In the genomic region with DNA sequence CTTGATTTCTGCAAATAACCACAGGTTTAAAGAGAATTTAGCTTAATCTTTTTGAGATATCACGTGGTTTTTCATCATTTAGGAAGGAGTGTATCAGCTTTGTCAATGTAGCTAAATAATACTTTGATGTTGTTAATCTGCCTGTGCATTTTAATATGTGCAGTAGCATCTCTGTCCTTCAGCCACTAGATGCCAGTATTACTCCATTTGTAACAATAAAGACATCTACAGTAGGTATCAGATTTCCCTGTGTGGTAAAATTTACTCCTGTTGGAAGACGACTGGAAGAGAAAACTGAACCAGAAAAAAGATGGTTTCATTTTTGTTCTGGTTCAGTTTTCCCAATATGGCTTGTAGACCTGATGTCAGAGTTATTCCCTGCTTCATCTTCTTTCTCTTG, we compare ENCODE assay signal across 10 mouse cellular contexts. TPM values are rescaled to one million over a fixed set of nuclear protein-coding genes. Genes with fewer than 3 reads are reported as not detected.
DNase-seq lines count a peak whose midpoint lies in the region; ATAC-seq and TF ChIP-seq lines count a peak whose summit lies in the region.
"Had no signal": no experiment of that assay in that cellular context is flagged by ENCODE, and none has a peak within 500 bp of the region (broad histone marks: within the 10 kb centered on the region; RNA-seq: fewer than 3 reads in every experiment).

No protein-coding gene starts in this region.

- ATAC-seq in megakaryocyte-erythroid progenitor cell, adult 5-6 weeks (replicated peaks; ENCODE audit: low FRiP score, low TSS enrichment, poor library complexity, severe bottlenecking), result 0 out of 2 replicates have a peak, but pooled peaks have one; percentile 50
- ATAC-seq in kidney, embryonic 15.5 days (replicated peaks; ENCODE audit: low FRiP score), result no peak

- intact Hi-C loops in gastrocnemius, adult 2 months (cut with DNase I), result loop anchor here (2.0 to 10.0 kb wide), 2 partner anchors 329 to 571 kb away; no protein-coding TSS in a partner anchor

- no peak overlapping the region for H3K27ac ChIP-seq in gastrocnemius, adult 2 months
- no peak overlapping the region for H3K27ac ChIP-seq in kidney, embryonic 15.5 days
- H3K27ac ChIP-seq: embryonic facial prominence, embryonic 13.5 days had no signal

- no peaks in the 10 kb centered on the region for H3K4me1 ChIP-seq in kidney, embryonic 15.5 days
- H3K4me1 ChIP-seq: embryonic facial prominence, embryonic 13.5 days had no signal

- WGBS in kidney, embryonic 15.5 days, result 35% methylated on average over 2 of the region's 2 CpGs

- H3K9me3 ChIP-seq in kidney, embryonic 15.5 days (replicated peaks), result no peaks in the 10 kb centered on the region
- H3K9me3 ChIP-seq: embryonic facial prominence, embryonic 13.5 days; G1E had no signal

- peak; percentile 71 for TF ChIP-seq CTCF in gastrocnemius, adult 2 months (IDR thresholded peaks at IDR 0.05)

- H3K36me3 ChIP-seq in kidney, embryonic 15.5 days, result peaks cover 67% of the 10 kb centered on the region

- no peak overlapping the region for H3K9ac ChIP-seq in kidney, embryonic 15.5 days
- H3K9ac ChIP-seq: embryonic facial prominence, embryonic 13.5 days had no signal

- no peak for DNase-seq in gastrocnemius, adult 2 months
- DNase-seq in gastrocnemius, postnatal 25 days, result no peak
- peak; percentile 75 for DNase-seq in 3T3-L1 (ENCODE audit: low read depth, low spot score)
- DNase-seq in adipocyte (ENCODE audit: low spot score), result peak; percentile 53
- no peak for DNase-seq in layer of hippocampus, adult 9-11 months
- DNase-seq in yolk sac, embryonic 10.5 days (ENCODE audit: low spot score), result no peak

- no peak overlapping the region for H3K4me2 ChIP-seq in kidney, embryonic 15.5 days
- H3K4me2 ChIP-seq: embryonic facial prominence, embryonic 13.5 days had no signal

- H3K27me3 ChIP-seq in kidney, embryonic 15.5 days, result no peaks in the 10 kb centered on the region
- H3K27me3 ChIP-seq: embryonic facial prominence, embryonic 13.5 days had no signal

- H3K4me3 ChIP-seq in gastrocnemius, adult 2 months, result no peak overlapping the region
- no peak overlapping the region for H3K4me3 ChIP-seq in kidney, embryonic 15.5 days (replicated peaks)
- H3K4me3 ChIP-seq: embryonic facial prominence, embryonic 13.5 days had no signal

RNA-seq across cellular contexts. Expression of gene Zfp622, which starts 11.4 kb away (rescaled TPM):
- 10 to 100 TPM; 22.6 to 25.5 TPM for total RNA-seq in gastrocnemius, adult 2 months (2021)
- 10 to 100 TPM; 20.2 to 23.9 TPM for total RNA-seq in gastrocnemius, postnatal 25 days (2021)
- total RNA-seq in megakaryocyte-erythroid progenitor cell, adult 5-6 weeks (2014; fragmentation: Nextera tagmentation), result 41.5 and 46.7 TPM in 2 replicates
- total RNA-seq in megakaryocyte-erythroid progenitor cell, adult 5-6 weeks (2017), result 101 and 106 TPM in 2 replicates
- 28.6 and 32.8 TPM in 2 replicates for polyA plus RNA-seq in kidney, embryonic 15.5 days (2015; fragmentation: Nextera tagmentation; extraction: Ambion mirVana)

Comparison
In these comparisons a context has a peak if more than half of its experiments do, and no peak if none do; other contexts are left out.
1. DNase-seq: peak in 3T3-L1 (single experiment) and adipocyte (single experiment); none in gastrocnemius, adult 2 months (single experiment), gastrocnemius, postnatal 25 days (single experiment), layer of hippocampus, adult 9-11 months (single experiment) and yolk sac, embryonic 10.5 days (single experiment).